Mouse (Mus musculus): ENCODE data around the gene Itsn2. TPM values are rescaled to one million over a fixed set of nuclear protein-coding genes. Genes with fewer than 3 reads are reported as not detected.
"Not testable (repeated sequence)": the region's sequence is repeated elsewhere in the genome, so short reads cannot be mapped to it uniquely, and the experiment has no call there.

Itsn2 gene
- polyA plus RNA-seq, 1 experiment from 2014 or later: 24.8 TPM

DNA sequence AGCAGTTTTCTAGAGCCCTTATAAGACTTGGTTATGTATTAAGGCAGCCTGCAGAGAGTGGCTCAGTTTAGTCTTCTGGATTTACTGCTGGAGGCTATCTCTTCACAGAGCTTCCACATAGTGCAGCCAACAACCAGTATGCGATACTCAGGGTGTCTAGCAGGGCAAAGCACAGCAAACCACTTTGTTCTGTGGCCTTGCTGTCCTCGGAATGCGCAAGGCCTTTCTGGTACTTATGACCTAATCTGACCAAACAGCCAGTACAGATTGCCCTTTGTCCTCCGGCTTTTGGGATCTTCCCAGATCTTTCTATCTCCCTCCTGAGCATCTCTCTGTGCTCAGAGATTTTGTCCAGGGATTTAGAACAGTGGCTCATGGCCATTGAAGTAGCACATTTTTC is 93.0 kb downstream of the Itsn2 start:
- no peak overlapping the region for H3K4me3 ChIP-seq (replicated peaks)
- H3K4me1 ChIP-seq (replicated peaks): no peaks in the 10 kb centered on the region
- no peak for ATAC-seq (ENCODE audit: insufficient number of reproducible peaks, insufficient read depth, low FRiP score, low TSS enrichment, low read depth)
- H3K36me3 ChIP-seq: no peaks in the 10 kb centered on the region
- no peaks in the 10 kb centered on the region for H3K27me3 ChIP-seq
- H3K9me3 ChIP-seq: no peaks in the 10 kb centered on the region
- 89% methylated on average over 4 of the region's 4 CpGs for WGBS
- no peak overlapping the region for H3K27ac ChIP-seq
- no peak overlapping the region for H3K4me2 ChIP-seq
- H3K9ac ChIP-seq (replicated peaks): no peak overlapping the region

DNA sequence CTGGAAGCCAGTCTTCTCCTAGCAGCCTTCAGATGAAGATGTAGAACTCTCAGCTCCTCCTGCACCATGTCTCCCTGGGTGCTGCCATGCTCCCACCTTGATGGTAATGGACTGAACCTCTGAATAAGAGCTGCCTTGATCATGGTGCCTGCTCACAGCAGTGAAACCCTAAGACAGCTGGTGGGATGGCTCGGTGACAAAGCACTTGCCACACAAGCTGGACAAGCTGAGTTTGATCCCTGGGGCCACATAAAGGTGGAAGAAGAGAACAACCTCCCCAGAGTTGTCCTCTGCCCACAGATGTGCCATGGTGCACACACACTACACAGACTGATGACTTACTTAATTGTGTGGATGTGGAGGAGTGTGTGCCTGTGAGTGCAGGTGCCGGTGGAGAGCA is 95.9 kb downstream of the Itsn2 start:
- H3K4me2 ChIP-seq: no peak overlapping the region
- WGBS: 88% methylated on average over 2 of the region's 2 CpGs
- no peaks in the 10 kb centered on the region for H3K4me1 ChIP-seq (replicated peaks)
- H3K27me3 ChIP-seq: no peaks in the 10 kb centered on the region
- no peak overlapping the region for H3K27ac ChIP-seq
- ATAC-seq (ENCODE audit: insufficient number of reproducible peaks, insufficient read depth, low FRiP score, low TSS enrichment, low read depth): no peak
- no peaks in the 10 kb centered on the region for H3K36me3 ChIP-seq
- no peak overlapping the region for H3K9ac ChIP-seq (replicated peaks)
- no peaks in the 10 kb centered on the region for H3K9me3 ChIP-seq
- H3K4me3 ChIP-seq (replicated peaks): no peak overlapping the region

DNA sequence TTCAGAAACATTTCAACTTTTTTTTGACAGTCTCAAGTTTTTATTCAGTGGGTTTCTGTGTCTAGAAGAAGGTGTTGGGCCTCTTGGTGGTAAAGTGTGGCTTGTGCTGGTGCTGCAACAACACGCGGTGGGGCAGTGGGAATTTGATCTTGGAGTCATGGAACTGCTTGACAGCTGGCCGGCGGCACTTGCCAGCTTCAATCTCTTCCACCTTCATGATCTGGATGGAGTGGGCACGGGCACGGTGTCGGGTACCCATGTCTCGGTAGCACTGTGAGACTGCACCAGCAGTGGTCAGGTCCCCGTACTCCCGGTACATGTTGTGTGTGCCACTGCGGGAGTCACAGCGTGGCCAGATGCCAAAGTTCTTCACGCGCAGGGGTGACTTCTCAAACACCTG is 96.9 kb downstream of the Itsn2 start:
- Histone ChIP-seq H3K4me2 (no peak overlapping the region), H3K27me3 (no peaks in the 10 kb centered on the region), H3K36me3 (no peaks in the 10 kb centered on the region), H3K9me3 (no peaks in the 10 kb centered on the region), H3K27ac (no peak overlapping the region), H3K4me1 (replicated peaks) (no peaks in the 10 kb centered on the region), H3K4me3 (replicated peaks) (no peak overlapping the region), H3K9ac (replicated peaks) (no peak overlapping the region)
- no peak for ATAC-seq (ENCODE audit: insufficient number of reproducible peaks, insufficient read depth, low FRiP score, low TSS enrichment, low read depth)
- WGBS: 91% methylated on average over 14 of the region's 14 CpGs

DNA sequence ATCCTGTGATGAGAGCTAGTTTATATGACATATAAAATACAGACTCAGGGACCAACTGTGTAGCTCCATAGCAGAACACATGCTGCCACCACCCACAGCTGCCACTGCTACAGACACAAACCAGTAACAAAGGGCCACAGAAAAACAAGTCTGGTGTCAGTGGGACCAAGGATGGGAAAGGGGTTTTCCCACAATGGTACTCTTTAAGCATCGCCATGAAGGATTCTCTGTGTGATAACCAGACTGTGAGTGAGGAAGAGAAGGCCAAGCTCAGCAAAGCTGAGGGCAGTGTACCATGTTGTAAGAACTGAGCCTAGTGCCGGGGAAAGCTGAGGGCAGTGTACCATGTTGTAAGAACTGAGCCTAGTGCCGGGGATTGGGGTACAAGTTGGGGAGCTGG is 98.8 kb downstream of the Itsn2 start:
- Histone ChIP-seq H3K9me3 (no peaks in the 10 kb centered on the region), H3K36me3 (no peaks in the 10 kb centered on the region), H3K27ac (no peak overlapping the region), H3K4me3 (replicated peaks) (no peak overlapping the region), H3K4me1 (replicated peaks) (no peaks in the 10 kb centered on the region), H3K9ac (replicated peaks) (no peak overlapping the region), H3K4me2 (no peak overlapping the region), H3K27me3 (no peaks in the 10 kb centered on the region)
- no peak for ATAC-seq (ENCODE audit: insufficient number of reproducible peaks, insufficient read depth, low FRiP score, low TSS enrichment, low read depth)
- WGBS: 91% methylated on average over 3 of the region's 3 CpGs

DNA sequence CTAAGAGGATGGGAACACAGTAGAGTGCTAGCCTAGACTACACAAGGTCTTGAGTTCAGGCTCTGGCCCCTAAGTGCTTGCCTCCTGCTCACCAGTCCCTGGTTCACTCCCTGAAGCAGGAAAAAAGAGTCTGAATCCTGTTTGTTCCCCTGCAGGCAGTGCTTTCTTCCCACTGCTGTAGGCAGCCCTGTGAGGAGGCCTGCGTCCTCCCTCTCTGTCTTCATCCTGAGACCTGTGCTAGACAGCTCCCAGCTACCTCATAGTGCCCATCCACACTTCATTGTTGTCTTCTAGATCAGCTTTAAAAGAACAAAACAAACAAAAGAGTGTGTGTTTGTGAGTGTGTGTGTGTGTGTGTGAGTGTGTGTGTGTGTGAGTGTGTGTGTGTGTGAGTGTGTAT is 102.1 kb downstream of the Itsn2 start:
- H3K4me2 ChIP-seq: no peak overlapping the region
- no peaks in the 10 kb centered on the region for H3K27me3 ChIP-seq
- H3K27ac ChIP-seq: no peak overlapping the region
- H3K4me1 ChIP-seq (replicated peaks): no peaks in the 10 kb centered on the region
- H3K36me3 ChIP-seq: peaks cover 14% of the 10 kb centered on the region; the same call in 1 of the 2 replicates
- no peak overlapping the region for H3K4me3 ChIP-seq (replicated peaks)
- H3K9ac ChIP-seq (replicated peaks): no peak overlapping the region
- no peak for ATAC-seq (ENCODE audit: insufficient number of reproducible peaks, insufficient read depth, low FRiP score, low TSS enrichment, low read depth)
- WGBS: 90% methylated on average over 1 of the region's 1 CpGs
- H3K9me3 ChIP-seq: no peaks in the 10 kb centered on the region

DNA sequence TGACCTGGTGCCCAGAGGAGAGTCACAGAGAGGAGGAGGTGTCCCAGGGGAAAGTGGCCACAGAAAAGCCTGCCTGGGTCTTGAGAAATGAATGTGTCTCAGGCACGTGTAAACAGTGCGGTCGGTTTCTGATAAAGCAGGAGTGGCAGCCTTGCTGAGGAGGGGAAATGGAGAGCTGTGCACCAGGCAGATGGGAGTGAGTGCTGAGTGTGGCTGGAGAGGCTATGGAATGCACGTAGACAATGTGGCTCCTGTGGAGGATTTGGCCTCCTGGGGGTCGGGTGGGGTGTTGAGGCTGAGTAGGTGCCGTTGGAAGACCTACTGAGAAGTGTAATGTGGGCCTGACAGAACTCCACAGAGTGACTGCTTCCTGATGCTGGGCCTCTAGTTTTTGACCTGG is 113.2 kb downstream of the Itsn2 start:
- 79% methylated on average over 6 of the region's 6 CpGs for WGBS

DNA sequence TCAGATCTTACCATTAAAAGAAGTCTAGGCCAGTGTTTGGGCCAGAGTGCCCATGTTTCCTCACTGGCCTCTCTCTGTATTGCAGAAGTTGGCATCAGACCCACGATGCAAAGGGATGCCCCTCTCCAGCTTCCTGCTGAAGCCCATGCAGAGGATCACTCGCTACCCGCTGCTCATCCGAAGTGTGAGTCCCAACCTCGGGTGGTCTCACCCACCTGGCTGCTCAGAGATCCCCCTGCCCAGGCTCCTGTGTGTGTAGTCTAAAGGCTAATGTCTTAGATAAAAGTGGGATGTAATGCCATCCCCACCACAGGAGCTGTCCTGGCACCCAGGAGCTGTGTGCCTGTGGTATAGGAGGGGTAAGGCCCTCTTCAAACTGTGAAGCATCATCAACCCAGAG is 113.7 kb downstream of the Itsn2 start:
- WGBS: 89% methylated on average over 5 of the region's 5 CpGs
- H3K27me3 ChIP-seq: no peaks in the 10 kb centered on the region
- no peak for ATAC-seq (ENCODE audit: insufficient number of reproducible peaks, insufficient read depth, low FRiP score, low TSS enrichment, low read depth)
- H3K9ac ChIP-seq (replicated peaks): no peak overlapping the region
- H3K9me3 ChIP-seq: no peaks in the 10 kb centered on the region
- peaks cover 48% of the 10 kb centered on the region for H3K36me3 ChIP-seq
- no peak overlapping the region for H3K27ac ChIP-seq
- no peaks in the 10 kb centered on the region; the same call in 1 of the 2 replicates for H3K4me1 ChIP-seq (replicated peaks)
- no peak overlapping the region for H3K4me3 ChIP-seq (replicated peaks)
- H3K4me2 ChIP-seq: no peak overlapping the region

More for the DNA sequence above, 113.2 kb downstream of the Itsn2 start:
- ATAC-seq (ENCODE audit: insufficient number of reproducible peaks, insufficient read depth, low FRiP score, low TSS enrichment, low read depth); H3K4me2 ChIP-seq; H3K9me3 ChIP-seq; H3K4me3 ChIP-seq (replicated peaks); H3K4me1 ChIP-seq (replicated peaks); H3K9ac ChIP-seq (replicated peaks); H3K27ac ChIP-seq; H3K27me3 ChIP-seq: not testable (repeated sequence)
- H3K36me3 ChIP-seq: peaks cover 51% of the 10 kb centered on the region

DNA sequence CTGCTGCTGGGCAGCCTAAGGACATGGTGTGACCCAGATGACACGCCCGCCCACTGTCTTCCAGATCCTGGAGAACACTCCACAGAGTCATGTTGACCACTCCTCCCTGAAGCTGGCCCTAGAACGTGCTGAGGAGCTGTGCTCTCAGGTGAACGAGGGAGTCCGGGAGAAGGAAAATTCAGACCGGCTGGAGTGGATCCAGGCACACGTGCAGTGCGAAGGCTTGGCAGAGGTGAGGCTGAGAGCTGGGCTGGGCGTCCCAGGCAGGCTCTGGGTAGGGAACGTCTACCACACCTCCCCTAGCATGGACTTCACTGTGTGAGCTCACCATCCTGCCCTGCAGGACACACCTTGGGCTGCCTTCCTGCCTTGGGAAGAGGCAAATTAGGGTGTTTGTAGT is 114.5 kb downstream of the Itsn2 start:
- Histone ChIP-seq H3K4me3 (replicated peaks) (no peak overlapping the region), H3K4me2 (no peak overlapping the region), H3K4me1 (replicated peaks) (no peaks in the 10 kb centered on the region; the same call in 1 of the 2 replicates), H3K9ac (replicated peaks) (no peak overlapping the region), H3K27ac (no peak overlapping the region), H3K27me3 (no peaks in the 10 kb centered on the region), H3K36me3 (peaks cover 46% of the 10 kb centered on the region), H3K9me3 (no peaks in the 10 kb centered on the region)
- 83% methylated on average over 10 of the region's 10 CpGs for WGBS
- ATAC-seq (ENCODE audit: insufficient number of reproducible peaks, insufficient read depth, low FRiP score, low TSS enrichment, low read depth): no peak

DNA sequence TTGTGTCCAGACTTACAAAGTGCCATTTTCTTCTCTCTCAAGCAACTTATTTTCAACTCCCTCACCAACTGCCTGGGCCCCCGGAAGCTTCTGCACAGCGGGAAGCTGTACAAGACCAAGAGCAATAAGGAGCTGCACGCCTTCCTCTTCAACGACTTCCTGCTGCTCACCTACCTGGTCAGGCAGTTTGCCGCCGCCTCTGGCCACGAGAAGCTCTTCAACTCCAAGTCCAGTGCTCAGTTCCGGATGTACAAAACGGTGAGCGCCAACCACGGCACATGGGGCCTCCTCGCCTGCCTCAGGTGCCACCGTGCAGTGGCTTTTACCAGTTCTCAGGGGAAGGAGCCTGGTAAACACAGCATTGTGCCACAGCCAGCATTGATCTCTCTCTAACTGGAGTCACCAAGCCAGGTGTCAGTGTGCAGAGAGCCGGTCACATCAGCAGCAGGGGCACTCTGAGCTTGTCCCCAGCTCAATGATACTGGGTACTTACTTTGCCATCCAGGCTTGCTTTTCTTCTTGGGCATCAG is 115.1 kb downstream of the Itsn2 start:
- Histone ChIP-seq H3K27me3 (no peaks in the 10 kb centered on the region), H3K4me3 (replicated peaks) (no peak overlapping the region), H3K9me3 (no peaks in the 10 kb centered on the region), H3K9ac (replicated peaks) (no peak overlapping the region), H3K4me1 (replicated peaks) (no peaks in the 10 kb centered on the region; the same call in 1 of the 2 replicates), H3K36me3 (peaks cover 53% of the 10 kb centered on the region), H3K27ac (no peak overlapping the region), H3K4me2 (no peak overlapping the region)
- 81% methylated on average over 14 of the region's 14 CpGs for WGBS
- ATAC-seq (ENCODE audit: insufficient number of reproducible peaks, insufficient read depth, low FRiP score, low TSS enrichment, low read depth): no peak

DNA sequence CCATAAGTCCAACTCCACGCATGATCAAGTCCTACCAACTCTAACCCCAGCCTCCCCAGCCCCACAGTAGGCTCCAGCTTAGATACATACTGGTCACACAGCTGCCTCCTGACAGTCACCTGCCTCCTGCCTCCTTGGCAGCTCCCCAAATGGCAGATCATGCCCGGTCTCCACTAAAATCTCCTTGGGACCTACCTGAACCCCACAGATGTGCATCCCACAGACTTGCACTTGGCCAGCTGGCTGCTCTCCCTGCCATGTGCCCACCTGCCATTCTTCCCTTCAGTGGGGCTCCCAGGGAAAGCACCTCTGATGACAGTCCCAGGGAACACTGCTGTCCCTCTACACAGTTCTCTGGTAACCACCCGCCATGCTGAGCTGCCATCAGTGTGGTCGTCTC is 115.9 kb downstream of the Itsn2 start:
- Histone ChIP-seq H3K27me3 (no peaks in the 10 kb centered on the region), H3K4me3 (replicated peaks) (no peak overlapping the region), H3K4me1 (replicated peaks) (no peaks in the 10 kb centered on the region; the same call in 1 of the 2 replicates), H3K27ac (no peak overlapping the region), H3K36me3 (peaks cover 60% of the 10 kb centered on the region), H3K4me2 (no peak overlapping the region), H3K9ac (replicated peaks) (no peak overlapping the region), H3K9me3 (no peaks in the 10 kb centered on the region)
- WGBS: 83% methylated on average over 4 of the region's 4 CpGs
- ATAC-seq (ENCODE audit: insufficient number of reproducible peaks, insufficient read depth, low FRiP score, low TSS enrichment, low read depth): no peak

DNA sequence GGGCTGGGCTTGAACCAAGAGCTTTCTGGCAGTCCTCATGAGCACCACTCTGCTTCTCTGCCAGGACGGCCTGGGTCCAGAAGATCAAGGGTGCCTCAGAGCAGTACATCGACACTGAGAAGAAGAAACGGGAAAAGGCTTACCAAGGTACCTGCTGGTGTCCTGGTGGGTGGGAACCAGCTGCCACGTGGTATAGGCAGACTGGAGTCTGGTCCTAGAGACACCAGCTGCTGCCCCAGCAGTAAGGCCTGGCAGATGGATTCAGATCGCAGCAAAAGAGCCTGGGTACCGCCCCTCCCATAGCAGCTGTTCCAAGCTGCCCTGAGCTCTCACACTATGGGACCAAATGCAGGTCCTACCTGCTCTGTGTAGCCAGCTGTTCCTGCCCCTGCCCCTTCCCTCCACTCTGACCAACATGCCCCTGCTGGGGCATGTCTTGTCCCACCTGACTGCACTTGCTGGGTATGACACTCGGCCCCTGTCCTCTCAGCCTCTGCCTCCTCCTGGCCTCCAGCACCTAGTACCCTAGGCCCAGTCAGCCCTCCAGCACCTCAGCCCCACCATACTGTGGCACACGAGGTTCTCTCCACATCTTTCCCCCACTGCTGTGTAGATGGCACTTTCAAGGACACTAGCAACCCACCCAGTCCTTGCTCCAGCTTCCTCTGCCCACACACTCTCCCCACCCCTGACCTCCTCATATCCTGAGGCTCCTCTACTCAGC is 116.6 kb downstream of the Itsn2 start:
- 75% methylated on average over 8 of the region's 8 CpGs for WGBS
- Histone ChIP-seq H3K4me2 (no peak overlapping the region), H3K27ac (no peak overlapping the region), H3K9ac (replicated peaks) (no peak overlapping the region), H3K9me3 (no peaks in the 10 kb centered on the region), H3K36me3 (peaks cover 62% of the 10 kb centered on the region), H3K27me3 (no peaks in the 10 kb centered on the region), H3K4me3 (replicated peaks) (no peak overlapping the region), H3K4me1 (replicated peaks) (no peaks in the 10 kb centered on the region; the same call in 1 of the 2 replicates)
- ATAC-seq (ENCODE audit: insufficient number of reproducible peaks, insufficient read depth, low FRiP score, low TSS enrichment, low read depth): no peak

DNA sequence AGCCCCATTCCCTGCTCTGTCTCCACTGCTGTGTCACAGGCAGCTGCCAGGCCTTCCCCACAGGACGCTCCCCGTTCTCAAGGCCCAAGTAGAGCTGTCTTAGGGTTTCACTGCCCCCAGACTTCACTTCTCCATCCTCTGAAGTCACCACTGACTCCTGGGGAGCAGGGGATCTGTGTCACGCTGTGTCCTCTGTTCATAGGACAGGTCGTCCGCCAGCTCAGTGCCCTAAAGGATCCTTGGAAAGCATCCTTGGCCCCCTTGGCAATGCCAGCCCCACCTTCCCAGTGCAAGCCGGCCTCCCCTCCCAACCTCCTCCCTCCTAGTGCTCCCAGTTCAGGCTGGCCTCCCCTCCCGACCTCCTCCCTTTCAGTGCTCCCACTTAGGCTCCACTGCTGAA is 117.5 kb downstream of the Itsn2 start:
- Histone ChIP-seq H3K27me3 (no peaks in the 10 kb centered on the region), H3K9ac (replicated peaks) (no peak overlapping the region), H3K4me2 (no peak overlapping the region), H3K36me3 (peaks cover 62% of the 10 kb centered on the region), H3K4me1 (replicated peaks) (no peaks in the 10 kb centered on the region; the same call in 1 of the 2 replicates), H3K9me3 (no peaks in the 10 kb centered on the region), H3K27ac (no peak overlapping the region), H3K4me3 (replicated peaks) (no peak overlapping the region)
- ATAC-seq (ENCODE audit: insufficient number of reproducible peaks, insufficient read depth, low FRiP score, low TSS enrichment, low read depth): no peak
- 82% methylated on average over 7 of the region's 7 CpGs for WGBS
